Mouse (Mus musculus) heart, embryonic 11.5 days (tissue): ENCODE results near the gene Gm20696. TPM values are rescaled to one million over a fixed set of nuclear protein-coding genes. Genes with fewer than 3 reads are reported as not detected.

Experiments used
- ATAC-seq: fragments of 200-750 bp; cut with Nextera tagmentation; replicated peaks from 2 replicates; pipeline ENCODE4 v1.8.0; 2017; ENCODE audit warnings: moderate library complexity; ENCODE audit not compliant: insufficient number of reproducible peaks, low FRiP score, low TSS enrichment
- H3K27ac ChIP-seq: fragments of 300-500 bp; sonication (generic); 2 replicates; pipeline ENCODE4 v1.5.1; 2014; ENCODE audit warnings: mild to moderate bottlenecking, low read depth, low read length
- H3K27me3 ChIP-seq: fragments of 300-500 bp; sonication (generic); 2 replicates; pipeline ENCODE4 v1.6.1; 2014; ENCODE audit warnings: mild to moderate bottlenecking, low read length, mixed read lengths; ENCODE audit not compliant: control insufficient read depth, insufficient read depth
- H3K36me3 ChIP-seq: fragments of 300-500 bp; sonication (generic); 2 replicates; pipeline ENCODE4 v1.6.1; 2014; ENCODE audit warnings: mild to moderate bottlenecking, low read length, moderate library complexity, mixed read lengths; ENCODE audit not compliant: control insufficient read depth, insufficient read depth
- H3K4me1 ChIP-seq: fragments of 300-500 bp; sonication (generic); 2 replicates; pipeline ENCODE4 v1.6.1; 2014; ENCODE audit warnings: low read length; ENCODE audit not compliant: control insufficient read depth, insufficient read depth
- H3K4me2 ChIP-seq: fragments of 300-500 bp; sonication (generic); 2 replicates; pipeline ENCODE4 v1.6.1; 2014; ENCODE audit warnings: mild to moderate bottlenecking, moderate library complexity
- H3K4me3 ChIP-seq: fragments of 300-500 bp; sonication (generic); 2 replicates; pipeline ENCODE4 v1.5.1; 2014; ENCODE audit warnings: low read depth, low read length
- H3K9ac ChIP-seq: fragments of 300-500 bp; sonication (generic); 2 replicates; pipeline ENCODE4 v1.6.1; 2014; ENCODE audit warnings: mild to moderate bottlenecking, low read depth, low read length, moderate library complexity
- H3K9me3 ChIP-seq: fragments of 300-500 bp; sonication (generic); replicated peaks from 2 replicates; pipeline ENCODE4 v1.6.1; 2016; ENCODE audit warnings: low read length; ENCODE audit not compliant: control insufficient read depth
- WGBS: fragments of 180-500 bp; shearing (Covaris S2); extraction: QIAGEN DNeasy Blood & Tissue Kit; methylation state at CpG from one replicate; pipeline ENCODE4 v1.1.7; 2014; ENCODE audit not compliant: insufficient replicate concordance; 5-methylcytosine and 5-hydroxymethylcytosine counted together
- polyA plus RNA-seq: library from polyadenylated mRNA; unstranded; fragments of >200 nt; fragmentation: Nextera tagmentation; extraction: Ambion mirVana; gene quantifications from 2 replicates; pipeline ENCODE4 v1.2.1, GENCODE M21; 2014

The Gm20696 gene
- polyA plus RNA-seq, 1 experiment from 2014 or later, result 4.0 TPM

- H3K27ac ChIP-seq, result no peak overlapping the region
- no peak for ATAC-seq
- H3K9me3 ChIP-seq, result no peaks in the 10 kb centered on the region
- 76% methylated on average over 5 of the region's 5 CpGs for WGBS
- no peak overlapping the region for H3K4me3 ChIP-seq
- H3K4me2 ChIP-seq, result no peak overlapping the region
- no peak overlapping the region for H3K9ac ChIP-seq
- no peaks in the 10 kb centered on the region for H3K36me3 ChIP-seq
- peaks cover 4% of the 10 kb centered on the region; the same call in 1 of the 2 replicates for H3K4me1 ChIP-seq
- no peaks in the 10 kb centered on the region for H3K27me3 ChIP-seq
Measured at GRCm38 (mm10) chr6:99221147-99221546, 445.4 kb downstream of the Gm20696 start.

GRCm38 (mm10) chr6:99220472-99220871 is 446.1 kb downstream of the Gm20696 start:
- no peak for ATAC-seq
- Histone ChIP-seq H3K27me3 (no peaks in the 10 kb centered on the region), H3K9me3 (no peaks in the 10 kb centered on the region), H3K4me3 (no peak overlapping the region), H3K27ac (no peak overlapping the region), H3K4me2 (no peak overlapping the region), H3K36me3 (no peaks in the 10 kb centered on the region), H3K4me1 (peaks cover 4% of the 10 kb centered on the region; the same call in 1 of the 2 replicates), H3K9ac (no peak overlapping the region)
- WGBS, result 93% methylated on average over 3 of the region's 3 CpGs

- Histone ChIP-seq H3K9ac (no peak overlapping the region), H3K4me1 (peaks cover 4% of the 10 kb centered on the region; the same call in 1 of the 2 replicates), H3K4me2 (no peak overlapping the region), H3K27me3 (no peaks in the 10 kb centered on the region), H3K4me3 (no peak overlapping the region), H3K9me3 (no peaks in the 10 kb centered on the region), H3K27ac (no peak overlapping the region), H3K36me3 (peaks cover 2% of the 10 kb centered on the region; the same call in 1 of the 2 replicates)
- ATAC-seq, result no peak
- WGBS, result 64% methylated on average over 2 of the region's 2 CpGs
Measured at GRCm38 (mm10) chr6:99217846-99218245, 448.8 kb downstream of the Gm20696 start.

GRCm38 (mm10) chr6:99217155-99217554 is 449.4 kb downstream of the Gm20696 start:
- Histone ChIP-seq H3K4me1 (peaks cover 4% of the 10 kb centered on the region; the same call in 1 of the 2 replicates), H3K36me3 (peaks cover 2% of the 10 kb centered on the region; the same call in 1 of the 2 replicates), H3K27ac (no peak overlapping the region), H3K4me3 (no peak overlapping the region), H3K4me2 (no peak overlapping the region), H3K9ac (no peak overlapping the region), H3K27me3 (no peaks in the 10 kb centered on the region), H3K9me3 (no peaks in the 10 kb centered on the region)
- WGBS, result 84% methylated on average over 7 of the region's 7 CpGs
- ATAC-seq, result no peak

GRCm38 (mm10) chr6:99212461-99212860 is 454.1 kb downstream of the Gm20696 start:
- 82% methylated on average over 4 of the region's 4 CpGs for WGBS
- peaks cover 2% of the 10 kb centered on the region; the same call in 1 of the 2 replicates for H3K36me3 ChIP-seq
- H3K9ac ChIP-seq, result no peak overlapping the region
- no peak overlapping the region for H3K4me3 ChIP-seq
- no peaks in the 10 kb centered on the region for H3K9me3 ChIP-seq
- H3K27ac ChIP-seq, result no peak overlapping the region
- H3K4me2 ChIP-seq, result no peak overlapping the region
- no peak for ATAC-seq
- H3K27me3 ChIP-seq, result no peaks in the 10 kb centered on the region
- peaks cover 3% of the 10 kb centered on the region for H3K4me1 ChIP-seq

GRCm38 (mm10) chr6:99211663-99212333 is 454.8 kb downstream of the Gm20696 start:
- Histone ChIP-seq H3K9ac (no peak overlapping the region), H3K9me3 (no peaks in the 10 kb centered on the region), H3K4me3 (no peak overlapping the region), H3K27ac (no peak overlapping the region), H3K4me2 (no peak overlapping the region), H3K27me3 (no peaks in the 10 kb centered on the region), H3K36me3 (peaks cover 2% of the 10 kb centered on the region; the same call in 1 of the 2 replicates), H3K4me1 (peaks cover 7% of the 10 kb centered on the region)
- no peak for ATAC-seq
- WGBS, result 73% methylated on average over 5 of the region's 5 CpGs

GRCm38 (mm10) chr6:99210161-99210560 is 456.4 kb downstream of the Gm20696 start:
- 74% methylated on average over 7 of the region's 7 CpGs for WGBS
- Histone ChIP-seq H3K4me1 (peaks cover 18% of the 10 kb centered on the region), H3K27ac (no peak overlapping the region), H3K27me3 (no peaks in the 10 kb centered on the region), H3K36me3 (peaks cover 2% of the 10 kb centered on the region; the same call in 1 of the 2 replicates), H3K9ac (no peak overlapping the region), H3K4me3 (no peak overlapping the region), H3K9me3 (no peaks in the 10 kb centered on the region), H3K4me2 (no peak overlapping the region)
- no peak for ATAC-seq
